Mouse (Mus musculus): ENCODE results near the gene Lfng. TPM values are rescaled to one million over a fixed set of nuclear protein-coding genes. Genes with fewer than 3 reads are reported as not detected.

Gene Lfng
- polyA plus RNA-seq, 1 experiment, result 48.7 TPM

GRCm38 (mm10) chr5:140596927-140597588, 10.1 kb upstream of the Lfng start:
- no peak overlapping the region for H3K27ac ChIP-seq (ENCODE audit: insufficient read depth, low read length)
- WGBS, result 71% methylated on average over 18 of the region's 18 CpGs
- no peak for DNase-seq
- H3K4me1 ChIP-seq (ENCODE audit: control insufficient read depth, insufficient read depth, low read length), result no peaks in the 10 kb centered on the region; the same call in 1 of the 2 replicates
- H3K4me3 ChIP-seq (replicated peaks; ENCODE audit: insufficient read depth, low read depth, low read length), result no peak overlapping the region
- no peak for TF ChIP-seq CTCF (IDR thresholded peaks at IDR 0.05; ENCODE audit: borderline replicate concordance, insufficient read depth, low read depth, low read length)
- no peak for TF ChIP-seq POLR2A (IDR thresholded peaks at IDR 0.05; ENCODE audit: borderline replicate concordance, insufficient read depth, low read length)
- H3K27me3 ChIP-seq (ENCODE audit: control insufficient read depth, insufficient read depth, low read length), result no peaks in the 10 kb centered on the region

GRCm38 (mm10) chr5:140597787-140598186, 9.3 kb upstream of the Lfng start:
- no peak for DNase-seq
- no peak overlapping the region for H3K27ac ChIP-seq (ENCODE audit: insufficient read depth, low read length)
- H3K4me1 ChIP-seq (ENCODE audit: control insufficient read depth, insufficient read depth, low read length), result no peaks in the 10 kb centered on the region; the same call in 1 of the 2 replicates
- 87% methylated on average over 4 of the region's 4 CpGs for WGBS
- TF ChIP-seq POLR2A (IDR thresholded peaks at IDR 0.05; ENCODE audit: borderline replicate concordance, insufficient read depth, low read length) (no peak), CTCF (IDR thresholded peaks at IDR 0.05; ENCODE audit: borderline replicate concordance, insufficient read depth, low read depth, low read length) (no peak)
- H3K27me3 ChIP-seq (ENCODE audit: control insufficient read depth, insufficient read depth, low read length), result no peaks in the 10 kb centered on the region
- H3K4me3 ChIP-seq (replicated peaks; ENCODE audit: insufficient read depth, low read depth, low read length), result no peak overlapping the region

- whole genome bisulfite sequencing, result 74% methylated on average over 5 of the region's 5 CpGs
- no peak overlapping the region for H3K27ac ChIP-seq (ENCODE audit: insufficient read depth, low read length)
- no peak overlapping the region for H3K4me3 ChIP-seq (replicated peaks; ENCODE audit: insufficient read depth, low read depth, low read length)
- no peaks in the 10 kb centered on the region for H3K27me3 ChIP-seq (ENCODE audit: control insufficient read depth, insufficient read depth, low read length)
- DNase-seq, result no peak
- TF ChIP-seq POLR2A (IDR thresholded peaks at IDR 0.05; ENCODE audit: borderline replicate concordance, insufficient read depth, low read length) (no peak), CTCF (IDR thresholded peaks at IDR 0.05; ENCODE audit: borderline replicate concordance, insufficient read depth, low read depth, low read length) (no peak)
- H3K4me1 ChIP-seq (ENCODE audit: control insufficient read depth, insufficient read depth, low read length), result no peaks in the 10 kb centered on the region; the same call in 1 of the 2 replicates
These were observed 7.2 kb upstream of the Lfng start for GRCm38 (mm10) chr5:140599939-140600338.

- TF ChIP-seq POLR2A (IDR thresholded peaks at IDR 0.05; ENCODE audit: borderline replicate concordance, insufficient read depth, low read length), result no peak
- no peak for TF ChIP-seq CTCF (IDR thresholded peaks at IDR 0.05; ENCODE audit: borderline replicate concordance, insufficient read depth, low read depth, low read length)
- no peaks in the 10 kb centered on the region for H3K4me1 ChIP-seq (ENCODE audit: control insufficient read depth, insufficient read depth, low read length)
- 10% methylated on average over 12 of the region's 12 CpGs for WGBS
- no peak for DNase-seq
- H3K27me3 ChIP-seq (ENCODE audit: control insufficient read depth, insufficient read depth, low read length), result no peaks in the 10 kb centered on the region; the same call in 1 of the 2 replicates
- no peak overlapping the region for H3K27ac ChIP-seq (ENCODE audit: insufficient read depth, low read length)
- no peak overlapping the region for H3K4me3 ChIP-seq (replicated peaks; ENCODE audit: insufficient read depth, low read depth, low read length)
These were observed 5.4 kb upstream of the Lfng start for GRCm38 (mm10) chr5:140601712-140602111.

GRCm38 (mm10) chr5:140602540-140602939, 4.6 kb upstream of the Lfng start:
- Histone ChIP-seq H3K4me3 (replicated peaks; ENCODE audit: insufficient read depth, low read depth, low read length) (no peak overlapping the region), H3K27ac (ENCODE audit: insufficient read depth, low read length) (no peak overlapping the region), H3K27me3 (ENCODE audit: control insufficient read depth, insufficient read depth, low read length) (no peaks in the 10 kb centered on the region; the same call in 1 of the 2 replicates), H3K4me1 (ENCODE audit: control insufficient read depth, insufficient read depth, low read length) (no peaks in the 10 kb centered on the region; the same call in 1 of the 2 replicates)
- no peak for TF ChIP-seq POLR2A (IDR thresholded peaks at IDR 0.05; ENCODE audit: borderline replicate concordance, insufficient read depth, low read length)
- TF ChIP-seq CTCF (IDR thresholded peaks at IDR 0.05; ENCODE audit: borderline replicate concordance, insufficient read depth, low read depth, low read length), result no peak
- no peak for DNase-seq
- 43% methylated on average over 2 of the region's 2 CpGs for WGBS

- 72% methylated on average over 8 of the region's 8 CpGs for WGBS
- Histone ChIP-seq H3K4me1 (ENCODE audit: control insufficient read depth, insufficient read depth, low read length) (no peaks in the 10 kb centered on the region; the same call in 1 of the 2 replicates), H3K4me3 (replicated peaks; ENCODE audit: insufficient read depth, low read depth, low read length) (no peak overlapping the region), H3K27ac (ENCODE audit: insufficient read depth, low read length) (no peak overlapping the region), H3K27me3 (ENCODE audit: control insufficient read depth, insufficient read depth, low read length) (no peaks in the 10 kb centered on the region; the same call in 1 of the 2 replicates)
- no peak for DNase-seq
- TF ChIP-seq CTCF (IDR thresholded peaks at IDR 0.05; ENCODE audit: borderline replicate concordance, insufficient read depth, low read depth, low read length) (no peak), POLR2A (IDR thresholded peaks at IDR 0.05; ENCODE audit: borderline replicate concordance, insufficient read depth, low read length) (no peak)
These were observed 2.7 kb upstream of the Lfng start for GRCm38 (mm10) chr5:140604386-140604785.

- no peak for DNase-seq
- Histone ChIP-seq H3K4me1 (ENCODE audit: control insufficient read depth, insufficient read depth, low read length) (no peaks in the 10 kb centered on the region; the same call in 1 of the 2 replicates), H3K27ac (ENCODE audit: insufficient read depth, low read length) (no peak overlapping the region), H3K4me3 (replicated peaks; ENCODE audit: insufficient read depth, low read depth, low read length) (no peak overlapping the region), H3K27me3 (ENCODE audit: control insufficient read depth, insufficient read depth, low read length) (no peaks in the 10 kb centered on the region; the same call in 1 of the 2 replicates)
- 34% methylated on average over 3 of the region's 3 CpGs for WGBS
- no peak for TF ChIP-seq CTCF (IDR thresholded peaks at IDR 0.05; ENCODE audit: borderline replicate concordance, insufficient read depth, low read depth, low read length)
- no peak for TF ChIP-seq POLR2A (IDR thresholded peaks at IDR 0.05; ENCODE audit: borderline replicate concordance, insufficient read depth, low read length)
These were observed 1.9 kb upstream of the Lfng start for GRCm38 (mm10) chr5:140605228-140605627.

- H3K27ac ChIP-seq (ENCODE audit: insufficient read depth, low read length), result no peak overlapping the region
- DNase-seq, result no peak
- TF ChIP-seq POLR2A (IDR thresholded peaks at IDR 0.05; ENCODE audit: borderline replicate concordance, insufficient read depth, low read length) (no peak), CTCF (IDR thresholded peaks at IDR 0.05; ENCODE audit: borderline replicate concordance, insufficient read depth, low read depth, low read length) (no peak)
- H3K4me1 ChIP-seq (ENCODE audit: control insufficient read depth, insufficient read depth, low read length), result no peaks in the 10 kb centered on the region; the same call in 1 of the 2 replicates
- WGBS, result 1% methylated on average over 23 of the region's 23 CpGs
- H3K4me3 ChIP-seq (replicated peaks; ENCODE audit: insufficient read depth, low read depth, low read length), result no peak overlapping the region
- H3K27me3 ChIP-seq (ENCODE audit: control insufficient read depth, insufficient read depth, low read length), result no peaks in the 10 kb centered on the region; the same call in 1 of the 2 replicates
These were observed 734 bp upstream of the Lfng start for GRCm38 (mm10) chr5:140606386-140606785.

Measured in cerebellum, adult 2 months (tissue).